Mouse (Mus musculus) c-Kit-positive CD71-positive TER-119-positive erythroid progenitor cells, embryonic 14.5 days (primary cell): ENCODE measurements around the gene Ifi47.
"Not testable (repeated sequence)": the region's sequence is repeated elsewhere in the genome, so short reads cannot be mapped to it uniquely, and the experiment has no call there.

ENCODE experiments used
- DNase-seq: peaks from one replicate; pipeline ENCODE4 v3.0.0-alpha.2; 2013; ENCODE audit warnings: low spot score

The Ifi47 gene

GRCm38 (mm10) chr11:49076001-49076757 lies at the start of gene Ifi47:
TSS of gene Ifi47 (plus strand) at chr11:49076587.
- DNase-seq: not testable (repeated sequence)

GRCm38 (mm10) chr11:49050064-49050463 lies 26.3 kb upstream of the Ifi47 start:
- not testable (repeated sequence) for DNase-seq

GRCm38 (mm10) chr11:49051093-49051891 lies 25.1 kb upstream of the Ifi47 start, which contains the start of gene 9930111J21Rik2:
TSS of gene 9930111J21Rik2 (minus strand) at chr11:49051242.
- DNase-seq: not testable (repeated sequence)

GRCm38 (mm10) chr11:49051894-49052293 lies 24.5 kb upstream of the Ifi47 start:
- not testable (repeated sequence) for DNase-seq

- not testable (repeated sequence) for DNase-seq
Observed at GRCm38 (mm10) chr11:49060061-49060460, 16.3 kb upstream of the Ifi47 start.

GRCm38 (mm10) chr11:49061865-49062264 lies 14.5 kb upstream of the Ifi47 start:
- DNase-seq: not testable (repeated sequence)

- not testable (repeated sequence) for DNase-seq
Observed at GRCm38 (mm10) chr11:49063713-49064469, 12.5 kb upstream of the Ifi47 start, which contains the start of gene Tgtp2. TSS of gene Tgtp2 (minus strand) at chr11:49064206.

- DNase-seq: no peak
Observed at GRCm38 (mm10) chr11:49068358-49068757, 8.0 kb upstream of the Ifi47 start.

- no peak for DNase-seq
Observed at GRCm38 (mm10) chr11:49077012-49077411, 625 bp downstream of the Ifi47 start.

- DNase-seq: no peak
Observed at GRCm38 (mm10) chr11:49078719-49079118, 2.3 kb downstream of the Ifi47 start.

- DNase-seq: no peak
Observed at GRCm38 (mm10) chr11:49080636-49081035, 4.2 kb downstream of the Ifi47 start.

- no peak for DNase-seq
Observed at GRCm38 (mm10) chr11:49081356-49081755, 5.0 kb downstream of the Ifi47 start.

GRCm38 (mm10) chr11:49081886-49082285 lies 5.5 kb downstream of the Ifi47 start:
- DNase-seq: no peak

- no peak for DNase-seq
Observed at GRCm38 (mm10) chr11:49083146-49083545, 6.8 kb downstream of the Ifi47 start.

- no peak for DNase-seq
Observed at GRCm38 (mm10) chr11:49083808-49084207, 7.4 kb downstream of the Ifi47 start.

GRCm38 (mm10) chr11:49084385-49084784 lies 8.0 kb downstream of the Ifi47 start:
- DNase-seq: no peak

GRCm38 (mm10) chr11:49084875-49085274 lies 8.5 kb downstream of the Ifi47 start:
- DNase-seq: no peak

- DNase-seq: no peak
Observed at GRCm38 (mm10) chr11:49086858-49087361, 10.5 kb downstream of the Ifi47 start.

- DNase-seq: peak; percentile 70
Observed at GRCm38 (mm10) chr11:49087830-49088616, 11.6 kb downstream of the Ifi47 start.

- DNase-seq: no peak
Observed at GRCm38 (mm10) chr11:49088990-49089652, 12.7 kb downstream of the Ifi47 start.
